Mouse (Mus musculus): ENCODE measurements around the gene Setd2.

Gene Setd2

GRCm38 (mm10) chr9:110532538-110533291 is at the start of gene Setd2:
Gene Setd2 (plus strand): TSS chr9:110532597.
- under 1% methylated on average over 103 of the region's 109 CpGs for WGBS

GRCm38 (mm10) chr9:110488841-110489240 is 43.6 kb upstream of the Setd2 start:
- 63% methylated on average over 4 of the region's 4 CpGs for WGBS

GRCm38 (mm10) chr9:110490913-110491312 is 41.5 kb upstream of the Setd2 start:
- WGBS: 67% methylated on average over 5 of the region's 5 CpGs

GRCm38 (mm10) chr9:110525737-110526136 is 6.7 kb upstream of the Setd2 start:
- 67% methylated on average over 2 of the region's 2 CpGs for WGBS

GRCm38 (mm10) chr9:110529002-110529737 is 3.2 kb upstream of the Setd2 start:
- 59% methylated on average over 9 of the region's 9 CpGs for WGBS

GRCm38 (mm10) chr9:110530650-110531049 is 1.7 kb upstream of the Setd2 start:
- WGBS: 72% methylated on average over 3 of the region's 3 CpGs

- WGBS: 32% methylated on average over 6 of the region's 6 CpGs
These were observed 1.1 kb upstream of the Setd2 start for GRCm38 (mm10) chr9:110531151-110531791.

GRCm38 (mm10) chr9:110531914-110532489 is 395 bp upstream of the Setd2 start:
- under 1% methylated on average over 49 of the region's 53 CpGs for WGBS

- 13% methylated on average over 5 of the region's 5 CpGs for WGBS
These were observed 1.2 kb downstream of the Setd2 start for GRCm38 (mm10) chr9:110533645-110534044.

GRCm38 (mm10) chr9:110535114-110535513 is 2.7 kb downstream of the Setd2 start:
- WGBS: 62% methylated on average over 2 of the region's 2 CpGs

GRCm38 (mm10) chr9:110536636-110537035 is 4.2 kb downstream of the Setd2 start:
- 79% methylated on average over 2 of the region's 2 CpGs for WGBS

- 41% methylated on average over 4 of the region's 4 CpGs for WGBS
These were observed 9.6 kb downstream of the Setd2 start for GRCm38 (mm10) chr9:110541988-110542387.

- WGBS: 97% methylated on average over 19 of the region's 19 CpGs
These were observed 15.9 kb downstream of the Setd2 start for GRCm38 (mm10) chr9:110548261-110548660.

GRCm38 (mm10) chr9:110582161-110582560 is 49.8 kb downstream of the Setd2 start:
- WGBS: 65% methylated on average over 2 of the region's 2 CpGs

- WGBS: 67% methylated on average over 1 of the region's 1 CpGs
These were observed 51.1 kb downstream of the Setd2 start for GRCm38 (mm10) chr9:110583521-110583920.

GRCm38 (mm10) chr9:110611471-110611870 is 79.1 kb downstream of the Setd2 start:
- 58% methylated on average over 3 of the region's 3 CpGs for WGBS

- 63% methylated on average over 3 of the region's 3 CpGs for whole genome bisulfite sequencing
These were observed 84.7 kb downstream of the Setd2 start for GRCm38 (mm10) chr9:110617081-110617480.

GRCm38 (mm10) chr9:110620180-110620579 is 87.8 kb downstream of the Setd2 start:
- 83% methylated on average over 7 of the region's 7 CpGs for WGBS

GRCm38 (mm10) chr9:110620685-110621084 is 88.3 kb downstream of the Setd2 start:
- WGBS: 94% methylated on average over 7 of the region's 7 CpGs

- WGBS: 85% methylated on average over 12 of the region's 12 CpGs
These were observed 90.3 kb downstream of the Setd2 start for GRCm38 (mm10) chr9:110622621-110623219.

GRCm38 (mm10) chr9:110623416-110624195 is 91.2 kb downstream of the Setd2 start:
- 67% methylated on average over 8 of the region's 8 CpGs for WGBS
